Mouse (Mus musculus) cerebellum, postnatal 10 days (tissue): ENCODE data around the gene Rdh13.

Source experiments
- DNase-seq, 2 experiments: peaks; one replicate each; pipeline ENCODE4 v3.0.0; 2021; ENCODE audit warnings: mixed read lengths in 2 of 2

The Rdh13 gene

DNA sequence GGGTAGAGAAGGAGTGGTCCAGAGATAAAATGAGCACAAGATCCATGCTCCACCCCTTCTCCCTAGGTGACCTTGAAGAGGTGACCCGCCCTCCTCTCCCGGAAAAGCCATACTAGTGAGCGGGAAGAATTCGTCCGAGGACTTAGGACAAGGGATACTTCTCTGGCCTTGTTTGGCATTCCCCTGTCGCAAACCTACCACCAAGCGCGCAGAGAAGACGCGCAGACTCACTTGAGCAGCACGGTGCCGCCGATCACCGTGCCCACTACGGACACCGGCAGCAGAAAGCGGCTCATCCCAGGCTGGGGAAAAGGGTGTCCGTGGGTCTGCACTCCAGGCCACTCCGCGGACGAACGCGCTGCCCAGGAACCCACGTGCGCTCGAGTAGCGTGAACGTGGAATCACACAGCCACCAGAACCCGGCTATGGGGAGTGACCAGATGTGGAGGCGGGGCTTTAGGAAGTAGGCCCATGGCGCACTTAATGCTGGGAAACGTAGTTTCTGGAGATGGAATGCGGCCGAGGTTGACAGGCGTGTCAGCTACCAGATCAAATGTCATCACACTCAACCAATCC, at the start of gene Rdh13:
Gene Rdh13, minus strand, starts transcription at position 434 of the 576 bp plus-strand sequence.
- DNase-seq, result peak; percentile 95 to 96

DNA sequence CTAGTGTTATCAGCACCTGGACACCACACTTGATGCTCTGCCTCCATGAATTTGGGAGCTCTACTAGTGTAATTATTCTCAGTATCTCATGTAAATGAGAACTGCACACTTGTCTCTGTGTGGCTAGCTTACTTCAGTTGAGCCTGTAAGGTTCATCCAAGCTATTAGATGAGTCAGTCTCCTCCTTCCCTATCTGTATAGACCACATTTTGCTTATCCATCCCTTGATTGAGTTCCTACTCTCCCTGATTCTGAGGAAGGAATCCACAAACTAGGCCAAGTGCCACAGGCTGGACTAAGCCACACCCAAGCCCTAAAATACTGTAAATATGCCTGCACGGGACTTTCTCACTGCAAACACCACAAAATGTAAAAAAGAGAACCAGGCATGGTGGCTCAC, 48.5 kb upstream of the Rdh13 start:
- DNase-seq, result no peak

GRCm38 (mm10) chr7:4492284-4493224, 47.1 kb upstream of the Rdh13 start:
- DNase-seq, result no peak

GRCm38 (mm10) chr7:4491308-4491707, 45.9 kb upstream of the Rdh13 start:
- no peak for DNase-seq

- DNase-seq, result no peak
Measured at GRCm38 (mm10) chr7:4482281-4482680, 36.8 kb upstream of the Rdh13 start.

DNA sequence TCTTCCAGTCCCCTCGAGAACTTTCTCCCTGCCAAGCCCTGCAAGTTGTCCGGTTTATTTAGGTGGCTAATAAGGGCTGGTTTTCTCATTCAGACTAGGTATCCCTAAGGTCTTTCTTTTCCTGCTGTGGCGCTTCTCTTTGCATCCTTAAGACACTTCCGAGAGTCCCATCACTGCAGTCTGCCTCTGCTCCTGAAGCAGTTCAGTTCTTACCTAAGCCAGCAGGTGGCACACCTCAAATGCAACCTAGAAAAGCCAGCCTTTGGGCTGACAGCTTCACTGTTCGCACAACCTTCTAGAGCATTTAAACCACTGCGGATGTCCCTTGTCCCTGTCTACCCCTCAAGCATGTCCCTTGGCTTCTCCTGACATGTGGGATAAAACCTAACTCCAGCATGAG, 34.2 kb upstream of the Rdh13 start:
- peak; percentile 64 to 74 for DNase-seq

DNA sequence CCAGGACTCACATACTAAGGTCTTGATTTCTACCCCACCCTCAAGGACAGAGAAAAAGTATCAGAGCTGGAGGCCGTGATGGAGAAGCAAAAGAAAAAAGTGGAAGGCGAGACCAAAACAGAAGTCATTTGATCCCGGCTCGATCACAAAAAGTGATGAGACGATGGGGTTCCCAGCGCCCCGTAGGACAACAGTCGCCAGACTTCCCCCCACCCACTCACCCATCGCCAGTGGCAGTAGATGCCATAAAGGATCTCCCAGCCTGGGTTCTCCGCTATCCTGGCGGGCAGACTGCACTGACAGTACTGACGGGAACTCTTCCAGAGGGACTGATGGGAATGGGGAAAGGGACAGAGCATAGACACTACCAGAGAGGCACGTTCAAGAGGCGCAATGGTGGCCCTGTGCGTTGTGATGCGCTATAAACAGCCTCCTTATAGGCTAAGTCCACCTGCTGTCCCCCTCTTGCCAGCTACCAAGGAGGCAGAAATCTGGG, 33.4 kb upstream of the Rdh13 start:
- DNase-seq, result peak in 1 of 2 experiments; percentile 28

DNA sequence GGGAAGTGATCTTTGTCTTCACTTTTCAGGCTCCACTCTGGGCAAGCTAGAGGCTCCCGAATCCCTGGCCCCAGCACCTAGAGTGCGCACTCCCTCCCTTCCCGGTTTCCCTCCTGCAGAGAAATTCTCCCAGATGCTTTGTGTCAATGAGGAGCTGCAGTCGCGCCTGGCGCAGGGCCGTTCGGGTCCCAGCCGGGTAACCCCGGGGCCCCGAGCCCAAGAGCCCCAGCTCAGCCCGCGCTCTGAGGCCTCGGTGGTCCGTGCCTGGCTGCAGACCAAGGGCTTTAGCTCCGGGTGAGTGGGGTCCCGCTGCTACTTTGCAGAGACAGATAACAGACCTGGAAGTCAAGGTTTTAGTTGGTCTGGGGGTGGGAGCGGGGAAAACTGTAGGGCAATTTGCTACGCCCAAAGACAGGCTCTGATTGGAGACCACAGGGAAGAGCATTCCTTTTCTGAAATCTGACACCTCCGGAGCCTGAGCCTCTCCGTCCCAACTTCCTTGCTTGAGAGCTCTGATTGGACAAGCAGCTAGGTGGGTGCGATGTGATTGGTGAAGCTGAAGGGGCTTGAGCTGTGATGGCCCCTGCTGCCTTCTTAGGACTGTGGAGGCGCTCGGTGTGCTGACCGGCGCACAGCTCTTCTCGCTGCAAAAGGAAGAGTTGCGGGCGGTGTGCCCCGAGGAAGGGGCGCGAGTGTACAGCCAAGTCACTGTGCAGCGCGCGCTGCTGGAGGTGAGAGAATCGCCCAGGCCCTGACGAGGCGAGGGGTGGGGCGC, 32.8 kb upstream of the Rdh13 start:
- DNase-seq, result peak; percentile 82 to 85

DNA sequence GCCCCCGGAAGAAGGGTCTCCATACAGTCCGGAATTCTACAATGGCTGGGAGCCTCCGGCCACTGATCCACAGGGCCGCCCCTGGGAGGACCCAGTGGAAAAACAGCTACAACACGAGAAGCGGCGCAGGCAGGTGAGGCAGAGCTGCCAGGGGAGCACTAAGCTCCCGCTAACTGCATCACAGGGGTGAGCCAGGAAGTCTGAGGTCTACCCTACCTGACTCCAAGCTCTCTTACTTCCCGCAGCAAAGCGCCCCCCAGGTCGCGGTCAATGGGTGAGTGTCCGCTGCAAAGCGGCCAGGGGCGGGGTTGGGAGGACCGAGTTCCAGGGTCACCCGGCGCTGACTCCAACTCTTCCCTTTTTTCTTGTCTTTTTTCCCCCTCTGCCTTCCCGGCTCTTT, 28.5 kb upstream of the Rdh13 start:
- DNase-seq, result peak in 1 of 2 experiments; percentile 17

DNA sequence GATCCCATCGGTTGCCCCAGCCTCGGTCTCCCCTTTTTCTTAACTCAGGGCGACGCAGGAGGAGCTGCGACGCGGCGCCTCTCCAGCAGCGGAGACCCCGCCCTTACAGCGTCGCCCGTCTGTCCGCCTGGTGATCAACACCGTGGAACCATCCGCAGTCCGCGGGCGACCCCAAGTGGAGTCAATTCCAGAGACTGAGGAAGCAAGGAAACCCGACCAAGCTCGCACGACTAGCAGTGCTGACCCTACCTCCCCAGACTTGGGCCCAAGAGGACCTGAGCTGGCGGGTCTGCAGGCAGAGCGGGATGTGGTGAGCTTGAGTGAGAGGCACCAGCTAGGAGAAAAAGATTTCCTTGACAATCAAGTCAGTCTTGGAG, 25.7 kb upstream of the Rdh13 start:
- DNase-seq, result peak; percentile 94 to 95

- peak; percentile 84 for DNase-seq
Measured at GRCm38 (mm10) chr7:4470275-4471178, 25.1 kb upstream of the Rdh13 start.

DNA sequence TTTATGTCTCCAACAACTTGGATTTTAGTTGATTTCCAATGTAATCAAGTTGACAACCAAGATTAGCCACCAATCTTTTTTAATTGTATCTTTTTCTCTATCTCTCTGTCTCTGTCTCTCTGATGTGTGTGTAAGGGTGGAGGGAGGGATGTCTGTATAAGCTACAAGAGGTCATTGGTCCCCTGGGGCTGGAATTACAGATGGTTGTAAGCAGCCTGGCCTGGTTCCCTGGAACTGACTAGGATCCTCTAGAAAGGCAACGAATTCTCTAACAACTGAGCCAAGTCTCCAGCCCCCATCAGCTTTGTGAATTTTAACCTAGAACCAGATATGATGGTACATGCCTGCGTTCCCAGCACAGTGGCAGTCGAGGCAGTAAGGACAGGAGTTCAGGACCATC, 22.4 kb upstream of the Rdh13 start:
- peak; percentile 49 to 54 for DNase-seq

- no peak for DNase-seq
Measured at GRCm38 (mm10) chr7:4464194-4464824, 18.9 kb upstream of the Rdh13 start.

GRCm38 (mm10) chr7:4460576-4461434, 15.4 kb upstream of the Rdh13 start, which contains the start of gene Eps8l1:
Gene Eps8l1 (plus strand): TSS chr7:4460674.
- no peak for DNase-seq

DNA sequence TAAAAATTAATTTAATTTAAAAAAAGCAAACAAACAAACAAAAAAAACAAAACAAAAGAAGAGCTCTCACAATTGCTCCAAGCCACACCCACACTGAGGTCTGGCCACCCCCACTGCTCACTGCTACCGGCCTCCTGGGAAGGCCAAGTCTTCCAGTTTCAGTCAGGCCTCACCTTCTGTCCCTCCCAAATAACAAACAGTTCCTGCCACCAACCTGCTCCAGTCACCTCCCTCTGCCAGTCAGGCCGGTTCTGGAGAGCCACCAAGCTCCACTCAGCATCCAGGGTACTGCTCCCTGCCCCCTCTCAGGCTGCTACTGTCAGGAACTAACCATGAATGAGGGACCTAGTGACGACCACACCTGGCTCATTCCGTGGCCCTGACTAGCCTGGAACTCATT, 7.2 kb upstream of the Rdh13 start:
- no peak for DNase-seq

DNA sequence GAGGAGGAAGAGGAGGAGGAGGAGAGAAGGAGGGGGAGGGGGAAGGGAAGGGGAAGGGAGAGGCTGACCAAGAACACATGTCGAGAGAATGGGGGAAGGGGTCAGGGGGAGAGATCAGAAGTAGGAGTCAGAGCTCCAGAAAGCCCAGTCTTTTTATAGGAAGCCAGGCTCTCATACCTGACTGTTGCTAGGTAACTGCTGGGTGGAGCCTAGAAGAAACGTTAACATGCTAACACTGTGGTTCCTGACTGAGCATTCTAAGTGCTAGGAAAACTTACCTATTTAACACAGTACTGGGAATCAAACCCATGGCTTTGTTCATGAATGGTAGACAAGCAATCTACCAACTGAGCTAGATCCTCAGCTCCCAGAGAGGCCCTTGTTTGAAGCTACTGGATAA, 3.8 kb upstream of the Rdh13 start:
- no peak for DNase-seq

DNA sequence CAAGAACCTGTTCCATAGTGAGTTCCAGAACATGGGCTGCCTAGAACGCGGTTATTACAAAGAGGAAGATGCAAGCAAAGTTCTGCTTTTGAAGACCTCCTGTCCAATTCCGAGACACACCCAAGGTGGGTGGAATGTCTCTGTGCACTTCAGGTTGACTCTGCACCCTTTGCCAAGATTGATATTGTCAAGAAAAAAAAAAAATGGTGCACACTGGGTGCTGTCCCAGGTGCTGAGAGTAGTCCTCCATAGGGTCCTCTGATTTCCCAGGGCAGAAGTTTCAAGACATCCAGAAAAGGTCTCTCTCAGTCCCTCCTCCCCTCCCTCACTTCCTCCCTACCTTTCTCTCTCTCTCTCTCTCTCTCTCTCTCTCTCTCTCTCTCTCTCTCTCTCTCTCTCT, 3.0 kb upstream of the Rdh13 start:
- no peak for DNase-seq

DNA sequence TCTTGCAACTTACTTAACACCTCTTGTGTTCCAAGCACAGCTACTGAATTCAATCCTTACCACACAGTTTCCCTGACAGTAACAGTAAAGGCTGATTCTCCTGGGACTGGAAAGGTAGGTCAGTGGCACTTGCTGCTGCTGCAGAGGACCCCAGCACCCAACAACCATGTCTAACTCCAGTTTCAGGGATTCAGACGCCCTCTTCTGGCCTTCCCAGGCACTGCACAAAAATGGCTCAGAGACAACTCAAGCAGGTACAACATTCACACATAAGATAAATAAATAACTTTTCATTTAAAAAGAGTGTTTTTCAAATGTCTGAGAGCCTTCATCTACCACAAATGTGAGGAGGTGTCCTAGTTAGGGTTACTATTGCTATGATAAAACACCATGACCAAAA, 1.7 kb upstream of the Rdh13 start:
- peak in 1 of 2 experiments; percentile 20 for DNase-seq

DNA sequence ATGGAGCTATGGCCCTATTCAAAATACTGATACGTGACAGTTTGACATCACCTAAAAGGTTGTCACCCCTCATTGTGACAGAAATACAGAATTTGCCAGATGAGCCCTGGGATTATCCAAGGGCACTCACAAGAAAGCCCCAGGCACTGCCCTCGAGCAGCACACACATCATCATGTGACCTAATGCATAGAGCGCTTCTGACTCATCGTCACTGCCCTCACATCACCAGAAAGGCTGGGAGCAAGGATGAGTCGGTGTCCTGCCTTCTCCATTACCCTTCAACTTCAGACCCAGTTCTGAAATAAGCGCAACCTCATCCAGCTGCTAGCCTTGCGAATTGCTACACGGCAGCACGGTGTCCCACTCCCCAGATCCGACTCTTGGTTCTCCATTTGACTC, 4.9 kb downstream of the Rdh13 start:
- DNase-seq, result no peak

DNA sequence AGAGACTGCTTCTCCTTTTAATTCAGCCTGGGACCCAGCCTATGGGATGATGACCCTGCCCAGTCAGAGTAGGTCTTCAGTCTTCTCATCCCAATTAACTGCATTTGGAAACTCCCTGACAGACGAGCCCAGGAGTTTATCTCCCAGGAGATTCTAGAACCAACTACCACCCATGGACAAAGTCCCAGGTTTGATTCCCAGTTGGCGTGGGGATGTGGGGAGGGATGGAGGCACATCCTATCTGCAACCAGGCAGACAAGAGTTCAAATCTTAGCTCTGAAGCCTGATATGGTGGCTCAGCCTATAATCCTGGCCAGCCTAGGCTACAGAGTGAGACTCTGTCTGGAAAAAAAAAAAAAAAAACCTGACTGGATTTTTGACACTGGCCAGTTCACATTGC, 7.7 kb downstream of the Rdh13 start:
- DNase-seq, result no peak

DNA sequence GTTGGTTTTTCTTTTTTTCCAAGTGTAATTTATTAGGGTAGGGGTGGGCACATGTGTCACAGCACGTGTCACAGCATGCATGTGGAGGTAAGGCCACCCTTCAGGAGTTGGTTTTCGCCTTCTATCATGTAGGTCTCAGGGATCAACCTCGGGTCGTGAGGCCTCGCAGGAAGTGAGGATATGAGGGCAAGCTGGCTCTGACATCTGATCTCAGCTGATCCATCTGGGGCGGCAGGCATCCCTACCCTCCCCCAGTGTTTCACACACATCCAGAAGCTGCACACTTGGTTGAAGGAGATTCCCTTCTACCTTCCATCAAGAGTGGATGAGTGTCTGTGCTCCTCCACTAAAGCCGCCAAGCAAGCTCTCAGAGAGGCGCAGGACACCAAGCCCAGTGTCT, 13.4 kb downstream of the Rdh13 start:
- peak in 1 of 2 experiments; percentile 1 for DNase-seq
